Mouse (Mus musculus) gastrocnemius, postnatal 36 days (tissue): ENCODE results near the gene Rhot2. TPM values are rescaled to one million over a fixed set of nuclear protein-coding genes. Genes with fewer than 3 reads are reported as not detected.
A peak's percentile ranks its signal among the peaks of the same experiment; 100 is the strongest.
"Not testable (repeated sequence)": the region's sequence is repeated elsewhere in the genome, so short reads cannot be mapped to it uniquely, and the experiment has no call there.

Source experiments
- DNase-seq, 2 experiments: peaks; one replicate each; pipeline ENCODE4 v3.0.0; 2022
- intact Hi-C: fragments of 180-260 bp; cut with DNase I; formaldehyde crosslinking; loops from one replicate; pipeline ENCODE4 v1.15.1; 2025
- total RNA-seq, 2 experiments: library from RNA; stranded (reverse); gene quantifications; 2 replicates each; pipeline ENCODE4 v1.2.3; 2021

Gene Rhot2
- total RNA-seq, 2 experiments from 2014 or later, result 63.4 to 68.4 TPM

- intact Hi-C loops, result loop anchor here (2.0 kb wide), 1 partner anchor 43 kb away; the partner anchor contains the start of gene Stub1
These were observed 30.8 kb upstream of the Rhot2 start for GRCm38 (mm10) chr17:25875171-25876136.

GRCm38 (mm10) chr17:25874721-25875170 is 30.1 kb upstream of the Rhot2 start, which contains the start of gene Mettl26:
Gene Mettl26 (plus strand): TSS chr17:25875074.
- peak; percentile 89 to 96 for DNase-seq
- intact Hi-C loops, result loop anchor here (2.0 kb wide), 1 partner anchor 42 kb away; the partner anchor contains the start of gene Stub1

More at GRCm38 (mm10) chr17:25875171-25876136, 30.8 kb upstream of the Rhot2 start:
- DNase-seq, result peak; percentile 81 to 84

DNA sequence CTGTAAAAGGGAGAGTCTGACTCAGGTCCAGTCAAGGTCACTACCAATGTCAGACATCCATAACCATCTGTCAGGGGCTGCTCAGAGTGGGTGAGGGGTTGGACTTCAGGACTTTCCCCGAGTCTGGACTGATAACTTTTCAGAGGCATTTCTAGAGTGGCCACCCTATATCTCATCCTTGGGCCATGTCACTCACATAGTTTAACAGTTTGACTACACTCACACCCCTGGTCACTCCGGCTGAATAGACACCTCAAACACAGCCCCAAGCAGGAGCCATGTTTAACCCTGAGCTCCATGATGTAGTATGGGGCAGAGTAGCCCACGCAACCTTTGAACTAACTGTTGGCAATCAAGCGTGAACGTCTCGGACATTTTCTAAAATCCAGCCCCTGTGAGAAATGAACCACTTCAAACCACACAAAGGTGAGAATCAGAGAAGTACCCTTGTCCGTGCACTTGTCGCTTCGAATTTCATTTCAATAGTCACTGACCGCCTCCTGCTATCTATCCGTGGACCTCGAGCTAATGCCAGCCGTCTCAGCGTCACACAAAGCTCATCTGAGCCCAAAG is 29.6 kb upstream of the Rhot2 start:
- intact Hi-C loops, result loop anchor here (2.0 kb wide), 1 partner anchor 41 kb away; the partner anchor contains the start of gene Stub1
- no peak for DNase-seq

GRCm38 (mm10) chr17:25873405-25874147 is 28.9 kb upstream of the Rhot2 start:
- DNase-seq, result no peak
- intact Hi-C loops, result loop anchor here (2.0 kb wide), 1 partner anchor 41 kb away; the partner anchor contains the start of gene Stub1

- no peak for DNase-seq
These were observed 28.0 kb upstream of the Rhot2 start for GRCm38 (mm10) chr17:25872676-25873075.

DNA sequence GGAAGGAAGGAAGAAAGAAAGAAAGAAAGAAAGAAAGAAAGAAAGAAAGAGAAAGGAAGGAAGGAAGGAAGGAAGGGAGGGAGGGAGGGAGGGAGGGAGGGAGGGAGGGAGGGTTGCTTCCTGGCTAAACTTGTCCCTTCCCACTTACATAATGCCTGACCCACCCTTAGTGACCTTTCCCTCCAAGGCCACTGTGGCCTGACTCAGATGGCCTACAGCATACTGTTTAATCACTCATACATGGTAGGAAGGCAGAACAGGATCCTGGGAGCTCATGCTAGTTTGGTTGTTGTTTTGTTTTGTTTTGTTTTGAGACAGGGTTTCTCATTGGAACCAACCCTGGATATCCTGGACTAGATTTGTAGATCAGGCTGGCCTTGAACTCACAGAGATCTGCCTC is 26.9 kb upstream of the Rhot2 start:
- intact Hi-C loops, DNase-seq: not testable (repeated sequence)

More at GRCm38 (mm10) chr17:25872676-25873075, 28.0 kb upstream of the Rhot2 start:
- intact Hi-C loops, result no loop called here

GRCm38 (mm10) chr17:25869954-25870353 is 25.3 kb upstream of the Rhot2 start:
- no peak for DNase-seq
- intact Hi-C loops, result no loop called here

GRCm38 (mm10) chr17:25869498-25869897 is 24.8 kb upstream of the Rhot2 start:
- intact Hi-C loops, result no loop called here

DNA sequence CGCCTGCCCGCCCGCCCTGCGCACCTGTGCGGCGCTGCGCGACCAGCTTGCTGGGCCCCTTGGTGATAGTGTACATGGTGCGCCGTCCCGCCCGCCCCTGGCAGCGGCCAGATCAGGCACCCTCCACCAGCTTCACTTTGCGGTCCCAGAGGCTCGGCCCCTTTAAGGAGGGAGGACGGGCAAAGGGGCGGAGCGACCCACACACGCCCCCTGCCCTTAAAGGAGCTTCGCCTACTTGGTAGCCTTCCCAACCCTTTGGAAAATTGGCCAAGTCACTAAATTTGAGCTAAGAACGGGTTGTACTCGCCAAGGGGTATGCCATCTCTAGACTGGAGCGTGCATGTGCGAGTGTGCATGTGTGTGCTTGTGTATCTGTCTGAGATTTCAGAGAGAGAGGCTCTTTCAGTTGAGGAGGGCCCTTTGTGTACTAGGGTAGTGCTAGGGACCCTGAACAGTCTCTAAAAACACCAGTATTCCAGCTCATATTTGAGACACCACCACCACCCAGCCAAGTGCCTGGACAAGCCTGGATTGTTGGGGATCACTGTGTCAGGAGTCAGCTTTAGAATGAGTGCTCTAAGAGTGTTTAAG is 24.0 kb upstream of the Rhot2 start, which contains the start of gene Mcrip2:
TSS of gene Mcrip2 (minus strand) at position 164 of the 591 bp plus-strand sequence.
- DNase-seq, result peak; percentile 72 to 77
- intact Hi-C loops, result no loop called here

More at GRCm38 (mm10) chr17:25869498-25869897, 24.8 kb upstream of the Rhot2 start:
- no peak for DNase-seq

DNA sequence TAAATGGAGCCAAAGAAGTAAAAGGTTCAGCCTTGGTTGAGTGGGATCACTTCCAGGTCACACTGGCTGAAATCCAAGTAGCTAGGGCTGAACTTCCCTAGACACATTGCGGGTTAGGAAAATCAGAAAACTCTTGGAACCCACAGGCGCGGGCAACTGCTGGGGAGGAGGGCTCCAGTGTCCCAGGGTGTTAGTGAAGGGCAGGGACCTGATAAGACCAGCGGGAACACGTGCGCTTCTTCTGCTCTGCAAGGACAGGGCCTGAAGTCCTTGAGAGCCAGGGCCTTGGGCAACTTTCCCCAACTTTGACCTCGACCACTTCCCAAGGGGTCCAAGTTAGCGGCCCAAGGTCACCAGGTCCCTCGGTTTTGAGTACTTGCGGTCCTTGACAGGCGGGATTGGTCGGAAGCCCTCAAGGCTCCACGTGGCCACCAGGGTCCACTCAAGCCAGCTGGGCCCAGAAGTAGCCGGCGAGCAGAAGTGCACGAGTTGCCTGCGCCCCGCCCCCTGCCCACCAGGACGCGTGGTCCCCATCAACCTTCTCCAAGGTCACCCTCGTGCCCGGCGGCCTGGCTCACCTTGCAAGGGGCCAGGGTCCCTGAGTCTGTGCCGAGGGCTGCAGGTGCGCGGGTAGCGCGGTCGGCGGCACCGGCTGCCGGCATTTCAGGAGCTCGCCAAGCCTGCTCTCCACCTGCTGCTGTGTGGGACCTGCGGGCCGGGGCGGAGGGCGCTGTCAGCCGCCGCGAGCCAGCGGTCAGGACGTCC is 23.4 kb upstream of the Rhot2 start:
- intact Hi-C loops, result no loop called here
- DNase-seq, result peak; percentile 49 to 60

DNA sequence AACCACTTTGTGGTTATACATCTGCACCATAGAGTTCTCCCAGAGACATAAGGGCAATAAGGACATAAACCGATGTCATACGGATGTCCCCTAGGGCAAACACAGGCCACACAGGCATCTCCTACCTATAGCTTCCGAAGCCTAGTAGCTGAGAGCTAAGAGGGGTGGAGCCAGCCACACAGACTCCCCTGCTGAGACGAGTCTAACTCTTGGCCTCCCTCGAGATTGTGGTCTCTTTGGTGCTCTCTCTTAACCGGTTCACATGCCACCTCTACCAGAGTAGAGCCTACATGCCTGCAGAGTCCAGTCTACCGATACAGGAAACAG is 22.8 kb upstream of the Rhot2 start:
- intact Hi-C loops, result no loop called here
- DNase-seq, result no peak

DNA sequence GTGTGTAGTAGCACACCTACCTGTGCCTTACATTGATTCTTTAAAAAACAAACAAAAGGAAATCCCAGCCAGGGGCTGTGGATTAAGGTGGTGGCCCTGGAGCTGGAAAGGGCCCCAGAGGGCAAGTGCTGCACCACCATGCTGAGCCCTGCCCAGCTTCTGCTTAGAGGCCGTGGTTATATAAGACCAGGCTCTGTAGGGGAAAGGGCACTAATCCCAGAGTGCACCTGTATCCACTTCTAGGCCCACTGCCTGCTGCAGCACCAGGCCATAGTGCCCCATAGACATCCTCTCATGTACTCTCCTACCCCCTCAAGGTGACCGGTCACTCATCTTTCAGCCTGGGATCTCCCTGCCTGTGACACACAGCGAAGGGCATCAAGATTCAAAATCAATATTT is 21.5 kb upstream of the Rhot2 start:
- no peak for DNase-seq
- intact Hi-C loops, result no loop called here

DNA sequence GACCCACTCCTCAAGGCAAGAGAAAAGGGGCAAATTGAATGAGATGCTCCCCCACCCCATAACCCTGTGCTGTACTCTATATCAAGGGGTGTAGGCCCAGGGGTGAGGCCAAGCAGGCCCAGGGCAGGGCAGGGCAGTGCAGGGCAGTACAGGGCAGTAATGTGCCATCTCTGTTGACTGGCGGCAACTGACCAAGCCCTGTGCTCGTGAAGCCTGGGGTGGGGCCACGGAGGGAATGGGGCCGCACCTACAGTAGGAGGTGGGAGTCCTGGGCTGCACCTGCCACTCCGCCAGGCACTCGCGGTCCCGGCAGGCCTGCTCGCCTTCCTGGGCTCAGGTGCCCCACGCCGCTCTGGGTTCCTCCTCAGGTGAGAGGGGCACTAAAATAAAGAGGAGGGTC is 20.6 kb upstream of the Rhot2 start:
- intact Hi-C loops, result no loop called here
- no peak for DNase-seq

DNA sequence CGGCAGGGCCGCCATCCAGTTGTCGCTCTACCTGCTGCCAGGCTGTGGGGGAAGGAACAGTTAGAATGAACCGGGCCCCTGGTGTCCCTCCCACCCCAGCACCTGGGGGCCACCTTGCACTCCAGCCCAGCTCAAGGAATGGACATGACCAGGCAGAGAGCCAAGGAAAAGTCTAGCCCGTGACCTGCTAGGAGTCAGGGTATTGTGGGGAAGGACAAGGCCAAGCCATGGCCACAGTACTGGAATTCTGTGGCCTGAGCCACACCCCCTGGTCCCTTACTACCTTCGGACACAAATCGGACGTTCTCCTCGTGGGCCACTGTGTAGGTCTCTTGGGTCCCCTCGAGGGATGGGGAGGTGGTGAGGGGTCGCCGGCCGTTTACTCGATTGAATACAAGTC is 19.7 kb upstream of the Rhot2 start:
- DNase-seq, result no peak
- intact Hi-C loops, result no loop called here

DNA sequence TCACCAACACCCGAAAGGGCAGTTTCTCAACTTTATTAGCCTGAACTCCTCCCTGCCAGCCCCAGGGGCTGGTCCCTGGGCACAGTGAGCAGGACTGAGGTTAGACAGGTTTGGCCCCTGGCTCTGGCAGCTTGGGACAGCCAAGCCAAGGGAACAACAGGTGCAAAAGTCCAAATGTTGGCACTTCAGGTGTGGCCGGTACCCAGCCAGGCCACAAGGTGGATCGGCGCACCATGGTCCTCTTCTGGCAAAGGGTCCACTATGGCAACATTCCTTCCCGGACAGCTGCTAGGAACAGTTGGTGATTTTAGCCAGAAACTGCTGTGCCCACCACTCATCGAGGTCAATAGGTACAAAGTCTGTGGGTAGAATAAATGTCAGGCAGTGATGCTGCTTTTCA is 19.0 kb upstream of the Rhot2 start:
- intact Hi-C loops, result no loop called here
- DNase-seq, result no peak

DNA sequence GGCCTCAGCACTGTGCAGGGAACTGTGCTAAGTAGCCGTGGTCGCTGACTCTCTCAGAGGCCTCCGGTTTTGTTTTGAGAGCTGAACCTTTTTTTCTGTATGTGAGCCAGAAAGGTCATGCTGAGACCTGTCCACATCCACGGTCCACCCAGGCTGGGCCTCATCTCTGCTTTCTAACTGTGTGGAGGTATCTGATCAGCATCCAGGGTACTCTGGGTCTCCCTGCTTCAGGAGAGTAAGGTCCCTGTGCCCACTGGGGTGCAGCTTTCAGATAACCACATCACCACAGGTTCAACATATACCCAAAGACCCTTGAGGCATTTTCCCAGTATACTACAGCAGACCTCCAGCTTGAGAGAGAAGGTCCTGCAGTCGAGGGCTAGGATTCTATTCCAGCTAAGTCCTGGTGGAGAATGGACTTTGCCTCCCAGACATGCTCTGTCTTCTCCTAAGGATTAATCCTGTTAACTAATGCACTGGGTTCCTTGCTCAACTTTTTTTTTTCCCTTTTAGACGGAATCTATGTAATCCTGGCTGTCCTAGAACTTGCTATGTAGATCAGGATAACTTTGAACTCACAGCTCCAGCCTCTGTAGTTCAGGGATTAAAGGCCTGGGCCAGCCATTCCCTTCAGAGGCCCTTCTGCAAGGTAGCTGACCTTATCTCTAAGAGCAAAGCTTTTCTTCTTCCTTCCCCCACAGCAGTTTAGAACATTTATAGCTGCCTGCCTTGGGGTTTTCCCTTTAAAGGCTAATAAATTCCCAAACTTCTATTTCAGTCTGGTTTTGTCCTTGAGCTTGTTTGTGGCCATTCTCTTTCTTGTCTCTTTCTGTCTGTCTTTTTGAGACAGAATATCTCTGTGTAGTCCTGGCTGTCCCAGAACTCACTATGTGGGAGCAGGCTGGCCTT is 17.3 kb upstream of the Rhot2 start:
- intact Hi-C loops, result no loop called here

DNA sequence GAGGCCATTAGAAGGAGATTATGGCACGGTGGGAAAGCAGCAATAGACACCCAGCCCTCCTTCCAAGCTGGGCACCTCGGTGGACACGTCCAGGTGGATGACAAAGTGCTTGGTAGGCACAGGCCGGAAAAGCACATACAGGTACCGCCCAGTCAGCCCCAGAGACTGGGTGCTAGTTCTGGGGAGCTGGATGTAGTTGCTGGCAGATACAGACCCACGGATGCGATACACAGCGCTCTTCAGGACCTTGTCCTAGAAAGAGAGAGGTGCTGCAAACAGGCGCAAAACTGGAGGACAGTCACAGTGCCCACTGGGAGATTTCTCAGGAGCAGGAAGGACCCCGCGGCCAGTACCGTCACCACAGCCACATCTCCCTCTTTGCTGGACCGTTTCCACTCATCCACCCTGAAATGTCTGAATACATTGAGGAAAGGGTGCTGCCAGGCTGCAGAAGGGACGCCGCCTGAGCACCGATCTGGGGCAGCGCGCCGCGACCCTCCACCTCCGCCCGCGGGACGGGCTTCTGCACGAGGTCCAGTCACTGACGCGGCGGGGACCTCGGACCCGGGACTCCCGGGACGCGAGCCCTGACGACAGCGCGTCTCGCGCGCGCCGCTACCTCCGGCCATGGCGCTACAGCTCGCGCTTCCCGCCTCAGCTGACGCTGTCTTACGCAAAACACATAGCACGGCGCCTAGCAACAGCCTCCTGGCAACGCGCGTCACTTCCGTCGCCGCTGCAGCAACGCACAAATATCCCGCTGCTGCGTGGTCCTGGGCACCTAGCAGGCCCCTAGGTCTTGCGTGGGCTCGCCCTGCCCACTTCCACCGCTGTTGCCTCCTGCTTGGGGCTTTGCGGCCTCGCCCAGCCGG is 16.4 kb upstream of the Rhot2 start, which contains the start of gene Wdr90:
TSS of gene Wdr90 (minus strand) at position 670 of the 872 bp plus-strand sequence.
- DNase-seq, result peak; percentile 80 to 83
- intact Hi-C loops, result no loop called here

More for the DNA sequence above, 17.3 kb upstream of the Rhot2 start:
- DNase-seq, result no peak
